Mouse (Mus musculus): ENCODE measurements around the gene Arhgap6.
"Not testable (repeated sequence)": the region's sequence is repeated elsewhere in the genome, so short reads cannot be mapped to it uniquely, and the experiment has no call there.

GRCm38 (mm10) chrX:169320668-169321005, 525.7 kb downstream of the Arhgap6 start:
- TF ChIP-seq CTCF (IDR thresholded peaks at IDR 0.05; ENCODE audit: borderline replicate concordance, insufficient read depth, low read depth, low read length); POLR2A (IDR thresholded peaks at IDR 0.05; ENCODE audit: borderline replicate concordance, insufficient read depth, low read length): not testable (repeated sequence)
